Mouse (Mus musculus) cerebellum, adult 18-20 months (tissue): Measurements from ENCODE around the gene Pim2.
"Not testable (repeated sequence)": the region's sequence is repeated elsewhere in the genome, so short reads cannot be mapped to it uniquely, and the experiment has no call there.

ENCODE experiments used
- DNase-seq, 2 experiments: peaks; one replicate each; pipeline ENCODE4 v3.0.0; 2021

Gene Pim2

DNA sequence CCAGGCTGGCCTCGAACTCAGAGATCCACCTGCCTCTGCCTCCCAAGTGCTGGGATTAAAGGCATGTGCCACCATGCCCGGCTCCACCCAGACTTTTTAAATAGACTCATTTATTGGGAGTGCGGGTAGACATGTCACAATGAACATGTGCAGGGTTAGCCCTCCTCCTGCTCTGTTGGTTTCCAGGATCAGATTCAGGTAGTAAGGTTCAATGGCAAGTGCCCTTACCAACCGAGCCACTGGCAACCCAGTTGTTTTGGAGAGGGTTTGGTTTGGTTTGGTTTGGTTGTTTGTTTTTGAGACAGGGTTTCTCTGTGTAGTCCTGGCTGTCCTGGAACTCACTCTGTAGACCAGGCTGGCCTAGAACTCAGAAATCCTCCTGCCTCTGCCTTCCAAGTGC, 31.2 kb downstream of the Pim2 start, which contains the start of gene Gm10490:
Gm10490 (plus strand) TSS at position 301 of the 400 bp plus-strand sequence.
- DNase-seq = not testable (repeated sequence)

DNA sequence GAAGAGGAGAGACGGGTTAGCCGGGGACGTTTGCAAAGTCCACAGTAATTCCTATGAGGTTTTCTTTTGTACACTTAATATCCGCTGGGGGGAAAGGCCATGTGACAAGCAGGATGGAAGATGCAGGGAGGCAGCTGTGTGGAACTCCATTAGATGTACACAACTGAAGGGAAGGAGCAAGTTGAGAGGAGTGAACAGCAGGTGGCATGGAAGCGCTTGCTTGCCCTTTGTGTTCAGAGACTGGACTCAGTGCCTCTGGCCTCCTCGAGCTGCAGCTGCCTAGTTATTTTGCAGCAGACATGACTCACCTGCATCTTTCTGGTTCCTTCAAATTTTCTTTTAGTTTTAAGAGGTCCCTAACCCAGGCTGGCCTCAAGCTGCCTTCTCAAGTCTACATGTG, 32.4 kb downstream of the Pim2 start:
- DNase-seq = no peak

DNA sequence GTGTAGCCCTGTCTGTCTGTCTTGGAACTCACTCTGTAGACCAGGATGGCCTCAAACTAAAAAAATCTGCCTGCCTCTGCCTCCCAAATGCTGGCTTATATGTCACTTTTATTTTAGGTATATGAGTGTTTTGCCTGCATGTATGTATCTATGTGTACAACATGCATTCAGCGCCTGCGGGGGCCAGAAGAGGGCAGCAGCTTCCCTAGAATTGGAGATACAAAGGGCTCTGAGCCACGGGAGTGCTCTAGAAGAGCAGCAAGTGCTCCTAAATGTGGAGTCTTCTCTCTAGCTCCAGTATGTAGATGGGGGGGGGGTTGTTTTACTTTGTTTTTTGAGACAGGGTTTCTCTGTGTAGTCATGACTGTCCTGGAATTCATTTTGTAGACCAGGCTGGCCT, 37.6 kb downstream of the Pim2 start:
- DNase-seq = not testable (repeated sequence)

DNA sequence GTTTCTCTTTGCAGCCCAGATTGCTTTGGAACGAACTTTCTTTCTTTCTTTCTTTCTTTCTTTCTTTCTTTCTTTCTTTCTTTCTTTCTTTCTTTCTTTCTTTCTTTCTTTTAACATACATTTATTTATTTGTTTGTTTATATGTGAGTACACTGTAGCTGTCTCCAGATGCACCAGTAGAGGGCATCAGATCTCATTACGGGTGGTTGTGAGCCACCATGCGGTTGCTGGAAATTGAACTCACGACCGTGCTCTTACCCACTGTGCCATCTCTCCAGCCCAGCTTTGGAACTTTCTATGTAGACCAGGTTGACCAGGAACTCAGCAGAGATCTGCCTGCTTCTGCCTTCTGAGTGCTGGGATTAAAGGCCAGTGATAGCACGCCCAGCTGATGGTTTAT, 39.9 kb downstream of the Pim2 start:
- DNase-seq = not testable (repeated sequence)

DNA sequence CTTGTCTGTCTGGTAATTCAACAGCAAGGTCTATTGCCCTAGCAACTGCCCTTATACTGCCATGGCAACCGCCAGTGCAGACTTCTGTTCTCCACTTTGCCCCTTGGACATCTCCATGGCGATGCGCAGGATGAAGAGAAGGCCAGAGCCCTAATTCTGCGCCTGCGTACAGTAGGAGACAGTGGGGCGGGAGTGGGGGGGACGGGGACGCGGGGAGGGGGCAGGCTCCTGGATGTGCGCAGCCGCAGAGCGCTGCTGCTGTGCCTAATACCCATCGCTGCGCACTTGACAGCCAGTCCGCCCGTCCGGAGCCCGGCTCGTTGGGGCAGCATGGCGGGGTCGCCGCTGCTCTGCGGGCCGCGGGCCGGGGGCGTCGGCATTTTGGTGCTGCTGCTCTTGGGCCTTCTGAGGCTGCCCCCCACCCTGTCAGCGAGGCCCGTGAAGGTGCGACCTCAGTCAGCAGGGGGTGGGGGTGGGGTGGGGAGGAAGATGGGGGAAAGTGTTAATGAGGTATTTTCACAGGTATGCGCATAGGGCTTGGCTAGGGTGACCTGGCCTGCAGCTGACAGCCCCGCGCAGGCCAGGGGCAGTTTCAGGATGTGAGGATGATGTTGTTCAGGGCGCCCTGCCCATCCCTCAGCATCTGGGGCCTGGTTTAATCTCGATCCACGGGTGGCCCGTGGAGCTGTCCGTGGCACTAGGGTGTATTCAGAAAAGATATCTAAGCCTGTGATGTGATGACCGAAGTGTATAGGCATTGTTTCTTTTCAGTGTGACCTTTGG, 41.7 kb downstream of the Pim2 start, which contains the start of gene Pcsk1n:
Pcsk1n (plus strand) TSS at position 222 of the 783 bp plus-strand sequence.
- peak; percentile 69 to 79 for DNase-seq

DNA sequence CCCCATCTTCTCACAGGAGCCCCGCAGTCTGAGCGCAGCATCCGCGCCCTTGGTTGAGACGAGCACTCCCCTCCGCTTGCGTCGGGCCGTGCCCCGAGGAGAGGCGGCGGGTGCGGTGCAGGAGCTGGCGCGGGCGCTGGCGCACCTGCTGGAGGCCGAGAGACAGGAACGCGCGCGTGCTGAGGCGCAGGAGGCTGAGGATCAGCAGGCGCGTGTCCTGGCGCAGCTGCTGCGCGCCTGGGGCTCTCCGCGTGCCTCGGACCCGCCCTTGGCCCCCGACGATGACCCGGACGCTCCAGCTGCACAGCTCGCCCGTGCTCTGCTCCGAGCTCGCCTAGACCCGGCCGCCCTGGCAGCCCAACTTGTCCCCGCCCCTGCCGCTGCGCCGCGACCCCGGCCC, 44.0 kb downstream of the Pim2 start:
- peak; percentile 32 to 51 for DNase-seq

DNA sequence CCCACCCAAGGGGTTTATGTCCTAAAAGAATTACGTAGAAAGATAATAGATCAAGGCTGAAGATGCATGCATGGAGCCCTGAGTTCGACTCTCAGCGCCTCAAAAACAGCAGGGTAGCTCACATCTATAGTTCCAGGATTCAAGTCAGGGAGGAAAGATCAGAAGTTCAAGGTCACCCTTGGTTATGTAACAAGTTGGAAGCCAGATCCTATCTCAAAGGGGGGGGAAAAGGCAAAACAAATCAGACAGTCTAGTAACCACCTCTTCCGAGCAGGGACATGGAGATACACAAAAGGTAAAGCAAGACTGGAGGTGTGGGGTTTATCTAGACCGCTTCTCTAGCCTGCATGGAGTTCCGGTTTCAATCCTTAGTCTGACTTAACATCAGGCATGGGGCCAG, 48.2 kb downstream of the Pim2 start:
- DNase-seq = no peak

DNA sequence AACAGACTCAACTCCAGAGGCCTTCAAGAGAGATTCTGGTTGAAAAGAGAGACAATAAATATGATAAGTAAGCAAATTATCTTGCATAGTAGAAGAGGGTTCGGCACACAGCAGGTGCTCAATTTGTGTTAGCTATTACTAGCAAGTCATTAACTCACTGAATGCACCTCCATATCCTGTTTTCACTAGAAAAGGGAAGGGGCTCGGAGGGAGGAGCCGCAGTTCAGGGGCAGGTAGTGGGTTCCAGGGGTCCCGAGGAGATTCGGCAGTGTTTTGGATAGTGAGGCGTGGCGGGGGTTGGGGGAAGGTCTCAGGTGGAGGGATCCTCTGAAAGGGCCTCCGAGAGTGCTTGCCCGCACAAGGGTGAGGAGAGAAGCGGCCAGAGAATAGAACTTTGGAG, 49.1 kb downstream of the Pim2 start:
- no peak for DNase-seq

DNA sequence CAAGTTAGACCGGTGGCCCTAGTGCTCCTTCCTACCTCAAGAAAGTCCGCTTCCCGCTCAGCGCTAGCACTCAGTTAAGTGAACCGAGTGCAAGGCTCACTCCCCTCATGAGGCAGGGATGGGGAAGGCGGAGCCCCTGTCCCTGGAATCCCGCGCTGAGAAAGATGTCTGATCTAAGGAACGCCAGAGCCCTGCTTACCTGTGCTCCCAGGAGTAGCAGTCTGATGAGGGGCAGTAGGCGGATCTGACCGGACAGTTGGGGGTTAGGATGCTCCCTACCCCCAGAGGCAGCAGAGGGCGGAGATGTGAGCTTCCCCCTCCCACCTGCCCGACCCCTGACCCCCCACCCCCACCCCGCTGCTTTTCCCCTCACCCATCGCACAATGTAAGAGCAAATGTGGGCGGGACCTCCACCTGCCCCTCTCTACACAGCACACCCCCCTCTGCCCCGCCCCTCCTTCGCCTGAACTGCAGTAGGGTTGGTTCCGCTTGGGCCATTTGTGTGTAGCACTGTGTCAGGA, 50.3 kb downstream of the Pim2 start, which contains the start of gene Eras:
Eras (minus strand) TSS at position 338 of the 521 bp plus-strand sequence.
- DNase-seq = no peak
